Mouse (Mus musculus) thymus, adult 2 months (tissue): ENCODE measurements around the gene Gadd45g. TPM values are rescaled to one million over a fixed set of nuclear protein-coding genes. Genes with fewer than 3 reads are reported as not detected.

Source experiments
- DNase-seq: peaks from one replicate; pipeline ENCODE4 v3.0.0; 2021
- H3K27ac ChIP-seq: fragments of 200-500 bp; 2 replicates; pipeline ENCODE4 v1.5.1; 2012; ENCODE audit warnings: low read length, control low read depth; ENCODE audit not compliant: control insufficient read depth, insufficient read depth
- H3K27me3 ChIP-seq: fragments of 200-500 bp; 2 replicates; pipeline ENCODE4 v1.6.1; 2012; ENCODE audit warnings: mild to moderate bottlenecking, low read length, moderate library complexity, mixed read lengths; ENCODE audit not compliant: control insufficient read depth, insufficient read depth
- H3K36me3 ChIP-seq: fragments of 200-500 bp; 2 replicates; pipeline ENCODE4 v1.6.1; 2012; ENCODE audit warnings: mild to moderate bottlenecking, low read length, moderate library complexity; ENCODE audit not compliant: control insufficient read depth, insufficient read depth
- H3K4me1 ChIP-seq: fragments of 200-500 bp; replicated peaks from 2 replicates; pipeline ENCODE4 v1.6.1; 2012; ENCODE audit warnings: low read length; ENCODE audit not compliant: control insufficient read depth, insufficient read depth
- H3K4me3 ChIP-seq: fragments of 200-500 bp; 2 replicates; pipeline ENCODE4 v1.5.1; 2012; ENCODE audit warnings: mild to moderate bottlenecking, low read length, control low read depth, moderate library complexity; ENCODE audit not compliant: control insufficient read depth, insufficient read depth
- CTCF ChIP-seq: fragments of 200-500 bp; IDR thresholded peaks from 2 replicates; pipeline ENCODE4 v1.5.1; 2012; ENCODE audit warnings: mild to moderate bottlenecking, control low read depth, low read length, moderate library complexity, borderline replicate concordance; ENCODE audit not compliant: control insufficient read depth, poor library complexity, insufficient read depth; ENCODE audit errors: extremely low read depth
- POLR2A ChIP-seq: fragments of 200-500 bp; IDR thresholded peaks from 2 replicates; pipeline ENCODE4 v1.6.1; 2012; ENCODE audit warnings: mild to moderate bottlenecking, low read length, control low read depth, moderate library complexity; ENCODE audit not compliant: control insufficient read depth, poor library complexity, insufficient read depth; ENCODE audit errors: extremely low read depth
- WGBS: fragments of 180-500 bp; shearing (Covaris S2); methylation state at CpG from one replicate; pipeline ENCODE4 v1.1.7; 2018; 5-methylcytosine and 5-hydroxymethylcytosine counted together
- polyA plus RNA-seq: library from polyadenylated mRNA; depleted of rRNA; stranded (reverse); fragments of >200 nt; gene quantifications from 2 replicates; pipeline ENCODE4 v1.2.3, GENCODE M21; 2012

The Gadd45g gene
- polyA plus RNA-seq, 1 experiment = 16.2 TPM

DNA sequence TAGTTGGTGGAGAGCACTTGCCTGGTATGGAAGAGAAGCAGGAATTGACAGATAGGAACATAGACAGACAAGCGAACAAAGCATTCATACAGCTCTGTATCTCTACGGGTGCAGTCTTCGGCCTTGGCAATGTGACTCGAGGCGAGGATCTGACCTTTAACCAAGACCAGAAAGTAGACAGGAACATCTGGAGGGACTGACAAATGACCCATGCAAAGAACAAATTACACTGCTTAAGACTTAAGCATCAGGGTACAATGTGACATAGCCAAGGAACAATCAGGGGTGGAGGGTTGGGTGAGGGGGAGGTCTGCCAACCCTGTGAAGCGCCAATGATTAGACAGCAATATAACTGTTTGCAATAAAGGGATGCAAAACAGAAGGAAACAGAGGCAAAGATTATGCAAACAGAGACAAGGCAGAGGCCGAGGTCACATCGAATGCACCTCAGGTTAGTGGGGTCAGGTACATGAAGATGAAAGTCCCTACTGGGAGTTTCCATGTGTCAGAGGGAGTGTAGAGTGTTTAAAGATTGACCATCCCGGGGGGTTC lies 26.6 kb downstream of the Gadd45g start:
- no peaks in the 10 kb centered on the region for H3K36me3 ChIP-seq
- no peak for TF ChIP-seq POLR2A
- no peak for TF ChIP-seq CTCF
- WGBS = 97% methylated on average over 9 of the region's 9 CpGs
- no peak for DNase-seq
- H3K27me3 ChIP-seq = no peaks in the 10 kb centered on the region
- no peak overlapping the region for H3K4me3 ChIP-seq
- H3K4me1 ChIP-seq = peaks cover 2% of the 10 kb centered on the region; the same call in 1 of the 2 replicates
- no peak overlapping the region for H3K27ac ChIP-seq

GRCm38 (mm10) chr13:51873786-51874185 lies 27.3 kb downstream of the Gadd45g start:
- H3K27me3 ChIP-seq = no peaks in the 10 kb centered on the region
- no peak overlapping the region for H3K27ac ChIP-seq
- no peak for DNase-seq
- WGBS = 96% methylated on average over 5 of the region's 5 CpGs
- TF ChIP-seq CTCF (no peak), POLR2A (no peak)
- H3K4me1 ChIP-seq = peaks cover 3% of the 10 kb centered on the region
- no peaks in the 10 kb centered on the region for H3K36me3 ChIP-seq
- no peak overlapping the region for H3K4me3 ChIP-seq

GRCm38 (mm10) chr13:51876131-51876530 lies 29.7 kb downstream of the Gadd45g start:
- 97% methylated on average over 12 of the region's 12 CpGs for WGBS
- Histone ChIP-seq H3K27ac (no peak overlapping the region), H3K27me3 (no peaks in the 10 kb centered on the region), H3K36me3 (no peaks in the 10 kb centered on the region), H3K4me1 (peaks cover 15% of the 10 kb centered on the region), H3K4me3 (no peak overlapping the region)
- no peak for TF ChIP-seq POLR2A
- no peak for TF ChIP-seq CTCF
- no peak for DNase-seq

GRCm38 (mm10) chr13:51878806-51879205 lies 32.3 kb downstream of the Gadd45g start:
- no peak for DNase-seq
- Histone ChIP-seq H3K4me3 (no peak overlapping the region), H3K36me3 (no peaks in the 10 kb centered on the region), H3K27me3 (no peaks in the 10 kb centered on the region), H3K27ac (no peak overlapping the region), H3K4me1 (peaks cover 20% of the 10 kb centered on the region)
- 53% methylated on average over 8 of the region's 8 CpGs for WGBS
- TF ChIP-seq POLR2A (no peak), CTCF (no peak)

DNA sequence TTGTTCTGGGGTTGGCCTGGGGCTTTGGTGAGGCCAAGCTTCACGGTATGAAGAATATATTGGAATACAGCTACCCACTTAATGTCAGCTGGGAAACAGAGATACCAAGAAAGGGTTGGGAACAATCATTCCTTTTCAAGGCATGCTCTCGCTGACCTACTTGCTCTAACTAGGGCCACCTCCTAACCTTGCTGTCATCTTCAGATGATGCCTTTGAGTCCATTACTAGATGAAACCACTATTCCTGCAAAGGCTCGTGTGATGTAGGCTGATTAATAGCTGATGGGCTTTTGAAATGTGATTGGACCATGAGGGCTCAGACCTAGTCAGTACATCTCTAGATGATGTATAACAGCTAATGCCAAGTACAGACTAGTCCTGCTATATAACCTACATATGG lies 33.1 kb downstream of the Gadd45g start:
- Histone ChIP-seq H3K27me3 (no peaks in the 10 kb centered on the region), H3K4me1 (peaks cover 20% of the 10 kb centered on the region), H3K4me3 (no peak overlapping the region), H3K27ac (no peak overlapping the region), H3K36me3 (no peaks in the 10 kb centered on the region)
- TF ChIP-seq POLR2A (no peak), CTCF (no peak)
- 84% methylated on average over 3 of the region's 3 CpGs for WGBS
- no peak for DNase-seq

GRCm38 (mm10) chr13:51880019-51880418 lies 33.5 kb downstream of the Gadd45g start:
- no peak for TF ChIP-seq CTCF
- no peak for TF ChIP-seq POLR2A
- Histone ChIP-seq H3K36me3 (no peaks in the 10 kb centered on the region), H3K4me3 (no peak overlapping the region), H3K27me3 (no peaks in the 10 kb centered on the region), H3K4me1 (peaks cover 20% of the 10 kb centered on the region), H3K27ac (no peak overlapping the region)
- no peak for DNase-seq
- 45% methylated on average over 4 of the region's 4 CpGs for WGBS
